Mouse (Mus musculus) left cerebral cortex, postnatal 4 days (tissue): ENCODE measurements around the gene Rpl12. TPM values are rescaled to one million over a fixed set of nuclear protein-coding genes. Genes with fewer than 3 reads are reported as not detected.

Experiments
- DNase-seq: peaks from one replicate; pipeline ENCODE4 v3.0.0-alpha.2; 2022
- intact Hi-C: fragments of 180-260 bp; cut with DNase I; formaldehyde crosslinking; loops from one replicate; pipeline ENCODE4 v1.15.1; 2025
- total RNA-seq, 2 experiments: library from RNA; stranded (reverse); gene quantifications; 2 replicates each; pipeline ENCODE4 v1.2.3; 2021

The Rpl12 gene
- 100 to 1,000 TPM; 200 to 215 TPM for total RNA-seq

GRCm38 (mm10) chr2:32961192-32961995 is at the start of gene Rpl12, which contains the start of gene Lrsam1:
TSS of gene Rpl12 (plus strand) at chr2:32961559.
TSS of gene Lrsam1 (minus strand) at chr2:32961614.
- peak; percentile 95 for DNase-seq
- intact Hi-C loops = no loop called here

DNA sequence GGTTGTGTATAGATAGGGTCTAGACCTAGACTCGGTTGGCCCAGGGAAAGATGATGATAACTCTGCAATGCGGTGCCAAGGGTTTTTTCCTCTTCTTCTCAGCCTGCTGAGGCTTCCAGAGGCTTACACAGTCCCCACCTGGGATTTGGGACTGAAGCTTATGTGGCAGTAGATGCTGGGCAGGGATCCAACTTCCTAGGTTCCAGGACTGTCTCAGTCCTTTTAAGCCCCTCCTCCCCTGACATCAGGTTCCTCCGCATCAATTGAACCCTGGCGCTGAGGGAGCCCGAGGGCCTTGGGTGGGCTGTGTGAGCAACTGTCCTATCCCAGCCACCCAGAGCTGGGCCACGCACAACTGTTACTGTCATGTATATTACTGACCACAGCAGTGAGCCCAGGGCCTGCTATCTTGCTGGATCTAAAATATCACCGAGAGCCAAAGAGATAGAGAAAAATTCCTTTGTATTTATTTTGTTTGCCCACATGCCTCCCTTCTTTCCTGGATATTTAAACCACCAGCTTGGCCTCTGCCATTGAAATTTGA is 49.6 kb upstream of the Rpl12 start:
- intact Hi-C loops = loop anchor here (2.0 kb wide), 1 partner anchor 47 kb away; no protein-coding TSS in a partner anchor
- no peak for DNase-seq

DNA sequence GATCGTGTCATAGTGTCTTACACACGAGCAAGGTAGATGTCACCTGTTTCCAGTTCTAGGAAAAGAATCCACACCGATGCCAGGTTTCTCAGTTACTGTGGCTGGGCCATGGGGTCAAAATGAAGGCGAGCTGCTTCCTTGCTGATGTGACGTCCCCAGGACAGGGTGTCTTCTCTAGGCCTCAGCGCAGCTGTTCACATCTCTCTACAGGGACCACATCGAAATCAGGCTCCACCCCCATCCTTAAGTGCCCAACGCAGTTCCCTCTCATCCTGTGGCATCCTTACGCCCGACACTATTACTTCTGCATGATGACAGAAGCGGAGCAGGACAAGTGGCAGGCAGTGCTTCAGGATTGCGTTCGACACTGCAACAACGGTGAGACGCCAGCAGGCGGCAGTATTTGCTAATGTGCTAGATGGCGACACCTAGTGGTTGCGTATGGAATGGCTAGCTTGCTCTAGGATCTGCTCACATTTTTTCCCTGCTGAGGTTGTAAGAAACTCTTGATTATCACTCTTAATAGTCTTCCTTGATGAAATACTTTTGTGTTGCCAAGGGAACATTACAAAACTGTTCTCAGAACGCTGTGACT is 49.1 kb upstream of the Rpl12 start:
- peak; percentile 85 for DNase-seq
- intact Hi-C loops = loop anchor here (2.0 kb wide), 1 partner anchor 48 kb away; no protein-coding TSS in a partner anchor

- DNase-seq = no peak
- intact Hi-C loops = no loop called here
These were observed 47.0 kb upstream of the Rpl12 start for GRCm38 (mm10) chr2:32914362-32914761.

DNA sequence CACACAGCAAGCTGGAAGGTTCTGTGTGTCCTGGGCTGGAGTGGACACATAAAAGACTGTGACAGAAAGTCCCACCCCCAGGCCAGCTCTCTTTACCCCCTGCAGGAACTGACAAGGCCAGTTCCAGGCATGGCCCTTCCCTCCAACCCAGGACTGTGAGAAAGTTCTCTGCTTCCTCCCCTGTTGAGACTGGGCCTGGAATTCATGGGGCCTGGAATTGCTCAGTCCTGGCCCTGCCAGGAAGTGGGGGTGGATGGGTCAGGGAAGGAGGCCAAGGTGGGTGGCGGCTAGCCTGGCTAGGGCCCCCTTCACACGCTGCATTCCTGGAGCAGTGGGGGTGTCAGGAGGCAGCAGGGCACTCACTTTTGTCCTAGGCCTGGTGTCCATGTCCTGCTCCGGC is 46.5 kb upstream of the Rpl12 start:
- intact Hi-C loops = no loop called here
- DNase-seq = peak; percentile 59

DNA sequence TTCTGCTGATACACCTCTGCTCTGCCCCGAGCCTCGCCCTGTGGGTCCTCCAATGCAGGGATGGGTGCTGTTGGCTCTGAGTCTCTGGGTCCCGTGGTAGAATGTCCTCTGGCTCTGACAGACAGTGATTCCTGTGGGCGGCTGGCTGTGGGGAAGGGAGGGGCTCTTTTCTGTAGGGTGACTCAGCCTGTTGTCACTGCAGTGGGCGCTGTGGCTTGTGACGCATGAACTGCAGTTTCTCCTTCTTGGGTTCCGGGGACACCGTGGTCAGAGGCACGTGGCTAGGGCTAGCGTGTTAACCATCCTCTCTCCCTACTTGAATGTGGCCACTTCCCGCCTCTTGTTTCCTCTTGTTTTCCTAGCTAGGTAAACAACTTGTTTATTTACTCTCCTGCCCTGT is 43.8 kb upstream of the Rpl12 start:
- intact Hi-C loops = no loop called here
- no peak for DNase-seq

- DNase-seq = no peak
- intact Hi-C loops = no loop called here
These were observed 43.0 kb upstream of the Rpl12 start for GRCm38 (mm10) chr2:32918391-32918790.

- intact Hi-C loops = no loop called here
- no peak for DNase-seq
These were observed 40.1 kb upstream of the Rpl12 start for GRCm38 (mm10) chr2:32921235-32921634.

- no peak for DNase-seq
- intact Hi-C loops = no loop called here
These were observed 39.5 kb upstream of the Rpl12 start for GRCm38 (mm10) chr2:32921801-32922380.

DNA sequence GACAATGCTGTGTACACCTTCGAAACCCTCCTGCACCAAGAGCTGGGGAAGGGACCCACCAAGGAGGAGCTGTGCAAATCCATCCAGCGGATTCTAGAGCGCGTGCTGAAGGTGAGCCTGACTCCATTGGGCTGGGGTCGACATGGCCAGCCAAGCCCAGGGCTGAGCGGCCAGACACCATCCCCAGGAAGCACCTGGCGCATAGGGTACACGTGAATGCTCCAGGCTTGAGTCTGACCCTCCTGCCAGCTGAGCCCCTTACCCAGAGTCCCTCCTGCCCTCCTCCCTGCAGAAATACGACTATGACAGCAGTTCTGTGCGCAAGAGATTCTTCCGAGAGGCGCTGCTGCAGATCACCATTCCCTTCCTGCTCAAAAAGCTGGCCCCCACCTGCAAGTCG is 38.8 kb upstream of the Rpl12 start:
- intact Hi-C loops = no loop called here
- DNase-seq = no peak

DNA sequence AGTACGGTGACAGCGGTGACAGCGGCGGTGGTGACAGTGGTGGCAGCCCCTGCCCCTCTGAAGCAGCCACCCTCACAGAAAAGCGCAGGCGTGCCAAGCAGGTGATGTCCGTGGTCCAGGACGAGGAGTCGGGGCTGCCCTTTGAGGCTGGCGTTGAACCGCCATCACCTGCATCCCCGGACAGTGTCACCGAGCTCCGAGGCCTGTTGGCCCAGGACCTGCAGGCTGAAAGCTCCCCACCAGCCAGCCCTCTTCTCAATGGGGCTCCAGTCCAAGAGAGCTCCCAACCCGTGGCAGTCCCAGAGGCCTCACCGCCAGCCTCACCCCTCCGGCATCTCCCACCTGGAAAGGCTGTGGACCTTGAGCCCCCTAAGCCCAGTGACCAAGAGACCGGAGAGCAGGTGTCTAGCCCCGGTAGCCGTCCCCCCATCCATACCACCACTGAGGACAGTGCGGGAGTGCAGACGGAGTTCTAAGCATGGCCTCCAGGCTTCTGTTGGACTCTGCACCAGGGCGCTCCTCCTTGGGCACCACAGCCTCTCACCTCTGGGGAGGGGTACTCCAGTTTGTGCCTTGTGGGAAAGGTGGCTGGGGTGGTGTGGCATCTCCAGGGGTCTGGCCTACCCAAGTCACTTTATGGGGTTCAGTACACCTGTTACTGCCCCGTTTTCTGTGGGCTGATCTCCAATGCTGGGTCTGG is 37.7 kb upstream of the Rpl12 start:
- intact Hi-C loops = no loop called here

GRCm38 (mm10) chr2:32924306-32924844 is 37.0 kb upstream of the Rpl12 start:
- DNase-seq = no peak
- intact Hi-C loops = no loop called here

More for the DNA sequence above, 37.7 kb upstream of the Rpl12 start:
- no peak for DNase-seq

DNA sequence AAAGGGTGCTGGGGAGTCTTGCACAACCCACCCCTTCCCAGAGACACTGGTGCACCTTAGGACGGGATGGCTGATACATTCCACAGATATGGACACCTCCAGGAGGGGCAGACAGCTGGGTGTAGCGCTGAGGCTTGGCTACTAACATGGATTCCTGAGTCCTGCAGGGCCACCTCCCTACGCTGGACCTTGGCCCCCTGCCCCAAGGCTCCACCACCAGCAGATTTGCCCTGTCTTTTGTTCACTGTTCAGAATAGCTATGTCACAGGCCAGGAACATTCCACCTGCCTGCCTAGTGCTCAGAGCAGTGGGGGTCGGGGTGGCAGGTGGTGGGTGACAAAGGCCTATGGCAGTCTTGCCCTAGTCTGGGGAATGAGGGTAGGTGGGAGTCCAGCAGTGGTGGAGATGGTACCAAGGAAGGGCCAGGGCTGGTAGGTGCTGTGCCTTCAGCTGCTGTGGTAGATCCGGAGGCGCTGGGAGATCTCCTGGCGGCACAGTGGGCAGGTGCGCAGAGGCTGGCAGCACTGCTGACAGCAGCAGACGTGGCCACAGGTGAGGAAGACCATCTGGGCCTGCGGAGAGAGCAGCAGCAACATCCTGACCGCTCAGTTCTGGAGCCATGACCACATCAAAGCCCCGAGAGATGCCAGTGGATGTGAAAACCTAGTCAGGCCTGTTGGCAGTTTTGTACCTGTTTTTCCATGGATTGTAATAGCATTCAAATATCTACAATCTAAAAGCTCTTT is 34.9 kb upstream of the Rpl12 start:
- intact Hi-C loops = no loop called here
- DNase-seq = no peak

GRCm38 (mm10) chr2:32927624-32928234 is 33.6 kb upstream of the Rpl12 start:
- DNase-seq = no peak
- intact Hi-C loops = no loop called here

GRCm38 (mm10) chr2:32928235-32928946 is 33.0 kb upstream of the Rpl12 start:
- peak; percentile 80 for DNase-seq
- intact Hi-C loops = no loop called here

DNA sequence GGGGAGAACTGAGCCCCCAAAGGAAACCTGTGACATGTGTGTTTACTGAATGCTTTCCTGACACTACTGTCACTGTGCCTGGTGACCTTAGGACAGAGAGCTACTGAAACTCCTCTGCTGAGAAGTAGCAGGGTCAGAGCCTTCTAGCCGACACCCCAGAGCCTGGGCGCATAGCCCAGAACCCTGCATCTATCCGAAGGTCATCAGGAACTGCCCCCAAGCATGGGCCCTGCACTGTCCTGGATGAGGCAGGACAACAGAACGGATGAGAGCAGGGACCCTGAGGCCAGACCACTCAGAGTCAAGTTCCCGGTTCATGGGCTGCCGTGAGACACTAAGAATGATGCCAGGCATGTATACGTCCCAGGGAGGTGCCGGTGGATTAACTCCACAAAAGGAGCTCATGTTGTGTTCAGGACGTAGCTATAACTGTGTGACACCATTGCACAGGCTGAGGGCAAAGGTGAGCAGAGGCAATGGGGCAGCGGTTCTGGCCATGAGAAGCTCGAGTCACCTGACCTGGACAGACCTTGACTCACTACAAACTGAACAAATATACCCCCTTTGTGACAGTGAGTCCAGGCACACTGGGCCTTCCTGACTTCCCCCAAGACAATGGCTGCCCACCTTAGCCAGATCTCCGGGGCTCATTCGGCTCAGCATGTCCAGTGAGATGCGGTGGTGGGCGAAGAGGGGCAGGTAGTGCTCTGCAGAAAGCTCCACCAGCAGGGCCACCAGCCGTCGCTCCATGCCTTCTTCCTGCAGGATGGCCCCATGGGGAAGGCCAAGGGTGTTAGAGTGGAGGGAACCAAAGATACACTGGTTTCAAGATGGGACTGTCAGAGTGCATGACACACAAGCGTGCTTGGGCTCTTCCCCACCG is 32.2 kb upstream of the Rpl12 start:
- intact Hi-C loops = no loop called here
- no peak for DNase-seq

DNA sequence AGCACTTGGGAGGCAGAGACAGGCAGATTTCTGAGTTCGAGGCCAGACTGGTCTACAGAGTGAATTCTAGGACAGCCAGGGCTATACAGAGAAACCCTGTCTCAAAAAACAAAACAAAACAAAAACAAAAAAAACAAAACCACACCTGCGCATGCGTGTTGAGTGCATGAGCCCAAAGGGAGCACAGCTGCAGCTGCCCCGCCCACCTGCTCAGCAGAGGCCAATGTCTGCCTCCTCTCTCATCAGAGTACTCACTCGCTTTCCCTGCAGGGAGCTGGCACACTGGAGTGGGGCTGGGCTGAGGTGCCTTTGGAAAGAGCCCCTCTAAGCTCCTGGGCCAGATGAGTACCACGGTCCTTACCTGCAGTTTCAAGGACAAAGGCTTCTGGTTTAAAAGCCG is 29.6 kb upstream of the Rpl12 start:
- intact Hi-C loops = no loop called here
- no peak for DNase-seq

DNA sequence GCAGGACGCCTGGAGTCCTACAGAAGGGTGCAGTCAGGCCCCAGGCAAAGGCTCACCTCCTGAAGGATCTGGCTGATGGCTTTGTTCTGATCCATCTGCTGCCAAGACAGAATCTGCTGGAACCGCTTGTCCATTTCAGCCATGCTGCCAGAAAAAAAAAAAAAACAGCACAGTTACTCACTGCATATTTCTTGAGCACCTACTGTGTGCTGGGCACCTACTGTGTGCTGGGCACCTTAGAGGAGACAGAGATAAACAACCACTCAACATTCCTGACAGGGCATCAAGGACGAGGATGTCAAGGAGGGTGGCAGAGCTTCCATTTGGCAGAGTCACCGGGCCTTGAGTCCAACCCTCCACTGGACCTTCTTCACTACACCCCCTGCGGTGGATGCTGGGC is 22.6 kb upstream of the Rpl12 start:
- no peak for DNase-seq
- intact Hi-C loops = no loop called here
